Mouse (Mus musculus) liver, embryonic 13.5 days (tissue): Measurements from ENCODE around the gene Dnajb13. TPM values are rescaled to one million over a fixed set of nuclear protein-coding genes. Genes with fewer than 3 reads are reported as not detected.

Experiments
- ATAC-seq: fragments of 200-750 bp; cut with Nextera tagmentation; 2 replicates; pipeline ENCODE4 v1.8.0; 2017; ENCODE audit warnings: low read depth, mild to moderate bottlenecking, moderate number of reproducible peaks, moderate library complexity
- DNase-seq: peaks from one replicate; pipeline ENCODE4 v3.0.0; 2022
- H3K27ac ChIP-seq: fragments of 300-500 bp; sonication (generic); 2 replicates; pipeline ENCODE4 v1.5.1; 2015; ENCODE audit warnings: moderate library complexity, mild to moderate bottlenecking, inconsistent platforms
- H3K27me3 ChIP-seq: fragments of 300-500 bp; sonication (generic); 2 replicates; pipeline ENCODE4 v1.6.1; 2015; ENCODE audit warnings: mild to moderate bottlenecking, inconsistent platforms
- H3K36me3 ChIP-seq: fragments of 300-500 bp; sonication (generic); 2 replicates; pipeline ENCODE4 v1.6.1; 2015; ENCODE audit warnings: mild to moderate bottlenecking, inconsistent platforms
- H3K4me1 ChIP-seq: fragments of 300-500 bp; sonication (generic); replicated peaks from 2 replicates; pipeline ENCODE4 v1.6.1; 2015; ENCODE audit warnings: inconsistent platforms
- H3K4me2 ChIP-seq: fragments of 300-500 bp; sonication (generic); 2 replicates; pipeline ENCODE4 v1.6.1; 2015; ENCODE audit warnings: inconsistent platforms, mild to moderate bottlenecking, moderate library complexity
- H3K4me3 ChIP-seq: fragments of 300-500 bp; sonication (generic); replicated peaks from 2 replicates; pipeline ENCODE4 v1.5.1; 2015; ENCODE audit warnings: mild to moderate bottlenecking, inconsistent platforms
- H3K9ac ChIP-seq: fragments of 300-500 bp; sonication (generic); 2 replicates; pipeline ENCODE4 v1.6.1; 2015; ENCODE audit warnings: mild to moderate bottlenecking, inconsistent platforms
- H3K9me3 ChIP-seq: fragments of 300-500 bp; sonication (generic); replicated peaks from 2 replicates; pipeline ENCODE4 v1.6.1; 2016; ENCODE audit warnings: inconsistent platforms
- WGBS: fragments of 180-500 bp; shearing (Covaris S2); methylation state at CpG from one replicate; pipeline ENCODE4 v1.1.7; 2015; ENCODE audit not compliant: insufficient replicate concordance; 5-methylcytosine and 5-hydroxymethylcytosine counted together
- polyA plus RNA-seq: library from polyadenylated mRNA; unstranded; fragments of >200 nt; fragmentation: Nextera tagmentation; extraction: Ambion mirVana; gene quantifications from 2 replicates; pipeline ENCODE4 v1.2.1, GENCODE M21; 2015

The Dnajb13 gene
- polyA plus RNA-seq, 1 experiment from 2014 or later, result 2.5 TPM

DNA sequence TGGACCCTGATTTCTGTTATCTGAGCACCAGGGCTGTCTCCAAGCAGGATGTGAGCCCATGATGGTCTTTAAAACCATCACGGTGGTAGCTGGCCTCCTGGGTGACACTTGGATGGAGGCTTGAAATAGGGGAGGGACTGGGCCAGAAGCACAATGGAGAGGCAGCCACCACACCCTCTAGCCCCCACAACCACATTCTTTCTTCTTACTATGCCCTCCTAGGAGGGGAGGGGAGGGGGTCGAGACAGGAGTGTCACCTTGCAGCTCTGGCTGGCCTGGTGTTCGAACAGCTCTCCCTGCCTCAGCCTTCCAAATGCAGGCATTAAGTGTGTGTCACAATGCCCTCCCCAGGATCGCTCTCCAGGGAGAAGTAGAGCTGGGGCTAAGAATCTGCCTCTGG lies 17.4 kb downstream of the Dnajb13 start:
- H3K4me2 ChIP-seq, result peak overlapping the region; percentile 94
- ATAC-seq (no peak), DNase-seq (no peak)
- peaks cover 71% of the 10 kb centered on the region for H3K36me3 ChIP-seq
- no peaks in the 10 kb centered on the region for H3K27me3 ChIP-seq
- peak overlapping the region; percentile 94 for H3K27ac ChIP-seq
- peak overlapping the region; percentile 80 for H3K4me3 ChIP-seq
- H3K4me1 ChIP-seq, result peaks cover 86% of the 10 kb centered on the region
- no peaks in the 10 kb centered on the region for H3K9me3 ChIP-seq
- H3K9ac ChIP-seq, result peak overlapping the region; percentile 98
- 76% methylated on average over 4 of the region's 4 CpGs for WGBS

DNA sequence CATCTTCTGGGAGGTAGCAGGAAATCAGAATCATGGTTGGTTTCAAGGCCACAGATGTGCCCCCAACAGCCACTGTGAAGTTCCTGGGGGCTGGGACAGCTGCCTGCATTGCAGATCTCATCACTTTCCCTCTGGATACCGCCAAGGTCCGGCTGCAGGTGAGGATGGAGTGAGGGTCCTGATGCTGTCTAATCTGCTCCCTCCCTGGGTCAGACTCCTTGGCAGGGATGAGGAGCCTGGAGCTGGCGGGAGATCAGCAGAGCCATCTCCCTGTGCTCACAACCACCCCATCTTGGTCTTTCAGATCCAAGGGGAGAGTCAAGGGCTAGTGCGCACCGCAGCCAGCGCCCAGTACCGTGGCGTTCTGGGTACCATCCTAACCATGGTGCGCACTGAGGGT lies 18.0 kb downstream of the Dnajb13 start:
- DNase-seq, result no peak
- Histone ChIP-seq H3K9me3 (no peaks in the 10 kb centered on the region), H3K4me2 (peak overlapping the region; percentile 94), H3K36me3 (peaks cover 71% of the 10 kb centered on the region), H3K4me3 (peak overlapping the region; percentile 80), H3K4me1 (peaks cover 86% of the 10 kb centered on the region), H3K27ac (peak overlapping the region; percentile 94), H3K27me3 (no peaks in the 10 kb centered on the region), H3K9ac (peak overlapping the region; percentile 98)
- 94% methylated on average over 9 of the region's 9 CpGs for WGBS
- ATAC-seq, result no peak

DNA sequence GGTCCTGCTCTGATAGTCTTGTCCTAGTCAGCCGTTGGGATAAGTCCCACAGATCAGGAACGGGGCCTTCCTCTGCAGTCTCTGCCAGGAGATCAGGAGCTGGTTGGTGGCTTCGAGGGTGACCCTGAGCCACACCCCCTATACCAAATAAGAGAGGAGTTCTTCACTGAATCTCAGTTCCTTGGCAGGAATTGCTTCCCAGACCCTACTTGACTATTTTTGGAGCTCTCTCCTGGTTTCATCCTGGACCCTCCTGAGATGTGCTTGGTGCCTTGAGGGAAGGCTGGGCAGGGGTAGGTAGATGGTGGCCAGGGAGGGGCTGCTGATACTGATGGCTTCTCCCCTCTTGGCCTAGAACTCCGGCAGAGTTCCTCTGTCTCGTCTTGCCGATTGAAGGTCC lies 18.4 kb downstream of the Dnajb13 start:
- peak overlapping the region; percentile 94 for H3K27ac ChIP-seq
- WGBS, result 76% methylated on average over 6 of the region's 6 CpGs
- H3K9ac ChIP-seq, result peak overlapping the region; percentile 98
- H3K4me3 ChIP-seq, result peak overlapping the region; percentile 80
- H3K4me1 ChIP-seq, result peaks cover 86% of the 10 kb centered on the region
- no peak for ATAC-seq
- no peaks in the 10 kb centered on the region for H3K9me3 ChIP-seq
- H3K4me2 ChIP-seq, result peak overlapping the region; percentile 94
- no peak for DNase-seq
- peaks cover 71% of the 10 kb centered on the region for H3K36me3 ChIP-seq
- no peaks in the 10 kb centered on the region for H3K27me3 ChIP-seq

DNA sequence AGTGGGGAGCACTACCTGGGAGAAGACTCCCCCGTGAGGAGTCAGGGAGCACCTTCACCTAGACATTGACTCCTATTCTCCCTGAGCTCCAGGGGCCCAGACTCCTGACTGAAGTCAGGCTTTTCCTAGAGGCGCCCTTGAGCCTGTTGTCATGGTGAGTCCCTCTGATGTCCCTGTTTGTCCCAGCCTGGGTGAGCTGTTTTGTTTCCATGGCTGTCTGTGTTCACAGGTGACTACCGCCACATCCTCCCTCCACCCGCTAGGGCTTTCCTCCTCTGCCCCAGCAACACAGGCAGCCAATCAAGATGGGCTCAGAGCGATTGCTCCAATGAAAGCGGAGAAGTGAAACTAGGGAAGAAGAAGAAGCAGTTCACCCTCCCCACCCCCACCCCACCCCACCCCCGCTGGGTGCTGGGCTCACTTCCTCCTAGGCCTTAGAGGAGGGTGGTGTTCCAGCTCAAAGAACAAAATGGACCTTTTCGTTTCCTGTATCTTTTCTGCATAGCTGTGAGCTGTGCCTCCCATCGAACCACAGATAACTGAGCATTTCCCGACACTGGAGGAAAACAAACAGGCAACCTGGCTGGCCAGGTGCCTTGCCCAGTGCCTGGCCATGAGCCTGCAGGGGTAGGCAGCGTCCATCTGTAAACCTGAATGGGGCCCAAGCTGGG lies 19.0 kb downstream of the Dnajb13 start:
- WGBS, result 24% methylated on average over 11 of the region's 11 CpGs
- ATAC-seq (peak; percentile 35), DNase-seq (peak; percentile 62)
- Histone ChIP-seq H3K36me3 (peaks cover 69% of the 10 kb centered on the region), H3K27me3 (no peaks in the 10 kb centered on the region), H3K4me1 (peaks cover 80% of the 10 kb centered on the region), H3K4me3 (peak overlapping the region; percentile 80), H3K4me2 (peak overlapping the region; percentile 94), H3K9me3 (no peaks in the 10 kb centered on the region), H3K9ac (peak overlapping the region; percentile 98), H3K27ac (peak overlapping the region; percentile 94)

DNA sequence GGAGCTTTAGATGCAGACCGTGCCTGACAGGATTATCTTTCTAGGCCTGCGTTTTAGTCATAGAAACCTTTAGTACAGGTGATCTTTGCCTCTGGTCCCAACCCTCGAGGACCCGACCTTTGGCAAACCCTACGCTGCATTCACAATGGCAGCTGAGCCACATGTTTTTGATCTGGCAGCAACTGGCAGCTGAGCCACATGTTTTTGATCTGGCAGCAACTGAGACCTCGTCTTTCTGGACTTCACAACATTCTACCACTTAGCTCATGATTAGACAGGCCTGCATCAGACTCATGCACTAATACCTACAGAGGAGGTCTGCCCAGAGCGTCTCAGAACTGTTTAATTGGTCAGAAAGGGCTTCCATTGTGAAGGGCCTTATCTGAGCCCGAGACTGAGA lies 19.7 kb downstream of the Dnajb13 start:
- Histone ChIP-seq H3K9ac (peak overlapping the region; percentile 98), H3K4me2 (peak overlapping the region; percentile 94), H3K4me1 (peaks cover 73% of the 10 kb centered on the region), H3K27ac (peak overlapping the region; percentile 94), H3K9me3 (no peaks in the 10 kb centered on the region), H3K27me3 (no peaks in the 10 kb centered on the region), H3K36me3 (peaks cover 62% of the 10 kb centered on the region), H3K4me3 (peak overlapping the region; percentile 80)
- DNase-seq, result no peak
- 24% methylated on average over 8 of the region's 8 CpGs for WGBS
- ATAC-seq, result no peak

DNA sequence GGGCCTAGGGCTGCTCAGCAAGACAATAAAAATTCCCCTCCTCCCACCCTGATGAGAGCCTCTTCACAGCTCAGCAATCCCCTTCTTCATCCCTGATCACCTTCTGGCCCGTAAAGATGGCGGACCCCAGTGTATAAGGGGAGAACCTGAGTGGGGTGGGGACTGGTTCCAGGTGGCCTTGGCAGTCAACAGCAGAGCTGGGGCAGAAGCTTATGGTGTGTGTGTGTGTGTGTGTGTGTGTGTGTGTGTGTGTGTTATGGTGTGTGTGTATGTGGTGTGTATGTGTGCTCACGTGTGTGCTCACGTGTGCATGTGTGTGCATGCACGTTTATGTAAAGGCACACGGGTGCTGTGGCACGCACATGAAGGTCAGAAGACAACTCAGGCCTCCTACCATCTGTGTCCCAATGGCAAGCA lies 20.3 kb downstream of the Dnajb13 start:
- Histone ChIP-seq H3K9ac (peak overlapping the region; percentile 98), H3K9me3 (no peaks in the 10 kb centered on the region), H3K4me3 (peak overlapping the region; percentile 80), H3K4me1 (peaks cover 67% of the 10 kb centered on the region), H3K36me3 (peaks cover 56% of the 10 kb centered on the region), H3K4me2 (peak overlapping the region; percentile 94), H3K27me3 (no peaks in the 10 kb centered on the region), H3K27ac (peak overlapping the region; percentile 94)
- no peak for ATAC-seq
- no peak for DNase-seq
- WGBS, result 51% methylated on average over 7 of the region's 7 CpGs

DNA sequence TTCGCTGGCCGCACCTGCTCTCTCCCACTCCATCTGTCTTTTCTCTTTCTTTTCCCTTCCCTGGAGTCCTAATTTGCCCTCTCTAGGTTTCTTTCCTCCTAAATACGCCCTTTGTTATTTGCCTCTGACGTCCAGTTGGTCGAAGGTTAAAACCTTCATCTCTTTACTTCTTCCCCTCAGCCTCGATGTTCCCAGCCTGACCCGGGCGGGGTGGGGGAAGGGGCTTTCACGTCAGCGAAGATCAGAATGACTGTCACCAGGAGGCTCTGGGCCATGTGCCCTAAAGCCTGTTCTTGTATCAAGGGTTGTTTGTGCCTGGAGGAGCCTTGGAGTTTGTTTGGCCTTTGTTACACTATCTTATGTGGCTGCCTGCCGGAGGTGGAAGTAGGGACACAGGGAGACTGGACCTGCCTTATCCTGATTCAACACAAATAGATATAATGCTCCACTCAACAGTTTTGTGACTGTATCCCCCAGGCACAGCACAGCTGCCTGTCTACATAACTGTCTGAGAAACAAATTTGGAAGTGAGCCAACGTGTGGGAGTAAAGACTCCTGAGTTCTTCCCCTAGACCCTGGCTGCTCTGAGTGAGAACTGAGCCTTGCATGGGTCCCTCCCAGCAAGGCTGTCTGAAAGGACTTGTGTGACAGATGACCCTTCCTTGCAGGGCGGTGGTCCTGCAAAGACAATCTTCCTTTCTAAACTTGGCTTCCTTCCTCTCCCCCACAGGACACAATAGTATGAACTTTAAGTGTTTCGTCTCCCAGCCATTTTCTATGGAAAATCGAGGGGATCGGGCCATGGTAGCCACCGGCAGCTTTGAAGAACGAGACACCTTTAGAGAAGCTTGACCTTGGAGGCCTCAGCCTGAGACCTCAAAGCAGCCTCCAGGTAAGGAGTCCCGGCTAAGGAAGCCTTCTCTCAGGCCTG lies 21.0 kb downstream of the Dnajb13 start:
- Histone ChIP-seq H3K27me3 (no peaks in the 10 kb centered on the region), H3K4me1 (peaks cover 61% of the 10 kb centered on the region), H3K9ac (peak overlapping the region; percentile 98), H3K4me3 (peak overlapping the region; percentile 80), H3K9me3 (no peaks in the 10 kb centered on the region), H3K27ac (peak overlapping the region; percentile 94), H3K4me2 (peak overlapping the region; percentile 94), H3K36me3 (peaks cover 49% of the 10 kb centered on the region)
- ATAC-seq (peak; percentile 3), DNase-seq (peak; percentile 55)
- 15% methylated on average over 19 of the region's 19 CpGs for WGBS

DNA sequence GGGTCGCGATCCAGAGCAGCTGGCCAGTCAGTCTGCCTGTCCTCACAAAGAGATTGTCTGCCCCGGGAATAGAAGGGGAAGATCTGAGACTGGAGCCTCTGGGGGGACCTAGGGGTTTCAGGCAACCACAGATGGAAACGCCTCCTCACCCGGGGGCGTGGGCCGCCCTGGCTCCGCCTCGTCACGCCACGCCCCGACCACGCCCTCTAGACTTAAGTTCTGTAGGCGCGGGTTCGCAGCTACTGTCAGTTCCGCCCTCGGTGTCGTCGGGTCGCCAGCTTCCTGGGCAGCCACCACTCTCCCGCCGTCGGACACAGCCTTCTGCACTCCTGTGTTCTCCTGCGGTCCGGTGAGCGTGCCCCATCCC lies 21.7 kb downstream of the Dnajb13 start, which contains the start of gene Ucp2:
Ucp2 (plus strand) TSS at position 221 of the 367 bp plus-strand sequence.
- no peaks in the 10 kb centered on the region for H3K9me3 ChIP-seq
- peak within 1 kb of the TSS; percentile 80 for H3K4me3 ChIP-seq
- peaks cover 54% of the 10 kb centered on the region for H3K4me1 ChIP-seq
- H3K4me2 ChIP-seq, result peak within 1 kb of the TSS; percentile 94
- ATAC-seq (peak; percentile 85), DNase-seq (peak; percentile 92)
- peak within 1 kb of the TSS; percentile 94 for H3K27ac ChIP-seq
- H3K27me3 ChIP-seq, result no peaks in the 10 kb centered on the region
- under 1% methylated on average over 27 of the region's 27 CpGs for WGBS
- H3K9ac ChIP-seq, result peak within 1 kb of the TSS; percentile 98
- peaks cover 43% of the 10 kb centered on the region for H3K36me3 ChIP-seq

DNA sequence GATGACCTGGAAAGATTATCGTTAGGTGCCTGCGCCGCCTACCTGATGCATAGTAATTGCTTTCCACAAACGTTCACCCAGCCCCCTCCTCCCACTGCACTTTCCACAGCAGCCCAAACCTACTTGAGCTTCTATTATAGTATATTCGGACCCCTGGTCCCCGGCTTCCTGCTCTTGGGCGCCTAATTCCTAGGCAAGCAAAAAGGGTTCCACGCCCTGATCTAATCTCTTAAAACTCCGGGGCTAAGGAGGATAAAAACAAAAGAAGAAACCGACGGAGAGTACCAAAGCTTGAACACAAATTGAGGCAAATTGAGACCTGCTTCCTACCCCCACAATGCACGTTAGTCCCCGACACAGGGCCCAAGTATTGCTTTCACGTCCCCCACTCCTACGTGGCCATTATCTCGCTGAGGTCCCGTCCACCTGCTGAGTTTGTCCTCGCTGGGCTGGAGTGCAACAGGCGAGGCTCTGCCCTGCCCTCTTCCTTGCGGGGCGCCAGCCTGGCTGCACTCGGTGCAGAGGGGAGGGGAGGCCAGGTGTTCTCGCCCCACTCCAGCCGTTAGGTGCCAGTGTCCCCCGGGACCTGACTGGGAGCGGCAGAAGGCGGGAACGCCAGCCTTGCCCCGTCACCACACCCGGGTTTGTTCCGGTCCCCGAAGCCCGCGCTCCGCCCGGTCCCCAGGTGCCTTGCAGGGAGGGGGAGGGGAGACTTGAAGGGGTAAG lies 22.2 kb downstream of the Dnajb13 start:
- ATAC-seq (peak; percentile 72), DNase-seq (no peak)
- WGBS, result under 1% methylated on average over 36 of the region's 36 CpGs
- Histone ChIP-seq H3K27ac (peak overlapping the region; percentile 94), H3K4me1 (peaks cover 49% of the 10 kb centered on the region), H3K36me3 (peaks cover 37% of the 10 kb centered on the region), H3K4me3 (peak overlapping the region; percentile 80), H3K9ac (peak overlapping the region; percentile 98), H3K27me3 (no peaks in the 10 kb centered on the region), H3K4me2 (peak overlapping the region; percentile 94), H3K9me3 (no peaks in the 10 kb centered on the region)

DNA sequence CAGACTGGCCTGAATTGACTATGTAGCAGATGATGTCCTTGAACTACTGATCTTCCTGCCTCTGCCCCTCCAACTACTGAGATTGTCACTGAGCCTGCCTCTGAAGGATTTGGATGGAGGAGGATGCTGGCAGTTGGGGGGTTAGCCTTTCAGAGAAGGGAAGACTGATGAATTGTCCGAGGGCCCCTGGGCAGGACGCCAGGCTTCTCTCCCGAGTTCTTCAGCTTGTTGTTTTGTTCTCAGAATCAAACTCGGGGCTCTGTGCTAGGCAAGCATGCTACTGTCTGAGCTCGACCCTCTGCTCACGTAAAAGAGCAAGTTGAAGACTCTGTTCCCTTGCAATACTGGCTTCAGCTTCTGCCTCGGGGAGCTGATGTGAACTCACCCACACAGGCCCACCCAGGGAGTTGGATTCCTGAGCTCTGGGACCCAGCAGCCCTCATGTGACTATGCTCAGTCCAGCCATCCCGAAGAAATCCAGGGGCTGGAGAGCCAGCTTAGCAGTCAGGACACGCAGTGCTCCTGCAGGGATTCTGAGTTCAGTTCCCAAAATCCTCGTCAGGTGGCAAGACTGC lies 26.2 kb downstream of the Dnajb13 start:
- WGBS, result 57% methylated on average over 10 of the region's 10 CpGs
- ATAC-seq, result no peak
- H3K27ac ChIP-seq, result no peak overlapping the region
- no peaks in the 10 kb centered on the region for H3K36me3 ChIP-seq
- H3K4me2 ChIP-seq, result no peak overlapping the region
- H3K9ac ChIP-seq, result no peak overlapping the region
- no peaks in the 10 kb centered on the region for H3K27me3 ChIP-seq
- no peak for DNase-seq
- H3K4me1 ChIP-seq, result peaks cover 32% of the 10 kb centered on the region
- H3K4me3 ChIP-seq, result no peak overlapping the region
- no peaks in the 10 kb centered on the region for H3K9me3 ChIP-seq

DNA sequence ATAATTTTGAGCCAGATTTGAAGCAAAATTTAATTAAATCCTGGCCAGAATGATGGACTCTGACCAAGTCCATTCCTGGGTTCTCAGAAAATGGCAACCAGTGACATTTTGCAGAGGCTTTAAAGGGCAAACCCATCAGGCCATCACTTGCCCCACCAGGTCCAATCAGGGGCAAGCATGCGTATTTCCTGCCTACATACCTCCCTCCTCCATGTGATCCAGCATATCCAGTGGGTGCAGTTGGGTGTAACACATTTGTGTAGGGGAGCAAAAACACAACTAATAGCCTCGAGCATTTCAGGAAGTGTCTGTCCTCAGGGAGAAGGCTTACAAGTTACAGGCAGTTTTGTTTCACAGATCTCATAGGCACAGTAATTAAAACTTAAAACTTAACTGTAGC lies 27.5 kb downstream of the Dnajb13 start:
- H3K9me3 ChIP-seq, result no peaks in the 10 kb centered on the region
- H3K36me3 ChIP-seq, result no peaks in the 10 kb centered on the region
- DNase-seq (no peak), ATAC-seq (no peak)
- no peak overlapping the region for H3K4me3 ChIP-seq
- no peaks in the 10 kb centered on the region for H3K27me3 ChIP-seq
- H3K9ac ChIP-seq, result no peak overlapping the region
- peaks cover 30% of the 10 kb centered on the region for H3K4me1 ChIP-seq
- H3K27ac ChIP-seq, result no peak overlapping the region
- 46% methylated on average over 2 of the region's 2 CpGs for WGBS
- H3K4me2 ChIP-seq, result no peak overlapping the region
